ENCODE assay signal across 10 mouse cellular contexts in genomic region chr16:50118150-50118549, GRCm38 (mm10).
DNase-seq lines count a peak whose midpoint lies in the region; ATAC-seq and TF ChIP-seq lines count a peak whose summit lies in the region.
"Had no signal": no experiment of that assay in that cellular context is flagged by ENCODE, and none has a peak within 500 bp of the region (broad histone marks: within the 10 kb centered on the region; RNA-seq: fewer than 3 reads in every experiment).

No protein-coding gene starts in this region.

- no peak overlapping the region for H3K4me3 ChIP-seq in lung, embryonic 14.5 days (ENCODE audit: low read depth, low read length)
- H3K4me3 ChIP-seq: megakaryocyte, embryonic 14.5 days had no signal

- 89% methylated on average over 7 of the region's 7 CpGs for WGBS in lung, embryonic 14.5 days

- no peak for ATAC-seq in lung, embryonic 14.5 days (ENCODE audit: insufficient read depth)

- peak; percentile 34 for TF ChIP-seq CTCF in lung, embryonic 14.5 days (IDR thresholded peaks at IDR 0.05; ENCODE audit: low read depth)

- DNase-seq in adrenal gland, adult 2 months = peak; percentile 3
- DNase-seq in adrenal gland, postnatal 4 days (ENCODE audit: low spot score in 2 of 2) = no peak
- DNase-seq in lung, embryonic 14.5 days = no peak
- no peak for DNase-seq in lung, postnatal 4 days
- peak; percentile 60 for DNase-seq in induced T-regulatory cell, adult 2 months (ENCODE audit: low read depth)
- peak; percentile 7 to 42 for DNase-seq in thymus, postnatal 10 days (ENCODE audit: low spot score in 2 of 2)
- DNase-seq in right cerebral cortex, adult 18-20 months = no peak
- no peak for DNase-seq in gastrocnemius, postnatal 10 days
- DNase-seq: heart, adult 18-20 months had no signal

- no peaks in the 10 kb centered on the region for H3K27me3 ChIP-seq in lung, embryonic 14.5 days (ENCODE audit: insufficient read depth, low read length)
- H3K27me3 ChIP-seq: megakaryocyte, embryonic 14.5 days had no signal

- no peak overlapping the region for H3K4me2 ChIP-seq in lung, embryonic 14.5 days

- no peaks in the 10 kb centered on the region for H3K36me3 ChIP-seq in lung, embryonic 14.5 days (ENCODE audit: insufficient read depth)

- no peaks in the 10 kb centered on the region for H3K4me1 ChIP-seq in lung, embryonic 14.5 days (ENCODE audit: insufficient read depth)

- no peak overlapping the region for H3K27ac ChIP-seq in lung, embryonic 14.5 days (ENCODE audit: low read depth)

- no peak overlapping the region for H3K9ac ChIP-seq in lung, embryonic 14.5 days

- H3K9me3 ChIP-seq in lung, embryonic 14.5 days (ENCODE audit: low read depth, low read length) = no peaks in the 10 kb centered on the region; the same call in 1 of the 2 replicates

Comparison
In these comparisons a context has a peak if more than half of its experiments do, and no peak if none do; other contexts are left out.
1. DNase-seq: peak in adrenal gland, adult 2 months (single experiment), induced T-regulatory cell, adult 2 months (single experiment) and thymus, postnatal 10 days (2 of 2); none in adrenal gland, postnatal 4 days (0 of 2), lung, embryonic 14.5 days (single experiment), lung, postnatal 4 days (0 of 2), right cerebral cortex, adult 18-20 months (single experiment) and gastrocnemius, postnatal 10 days (single experiment).